In genomic region chr13:109609805-109610187, GRCm38 (mm10) we compare ENCODE assay signal across 9 mouse cellular contexts.
DNase-seq lines count a peak whose midpoint lies in the region; ATAC-seq and TF ChIP-seq lines count a peak whose summit lies in the region.
"Had no signal": no experiment of that assay in that cellular context is flagged by ENCODE, and none has a peak within 500 bp of the region (broad histone marks: within the 10 kb centered on the region; RNA-seq: fewer than 3 reads in every experiment).

No protein-coding gene starts in this region.

- peak; percentile 79 for TF ChIP-seq CTCF in gastrocnemius, adult 2 months (IDR thresholded peaks at IDR 0.05)

- no peaks in the 10 kb centered on the region for H3K9me3 ChIP-seq in liver, embryonic 11.5 days (ENCODE audit: control insufficient read depth, low read length)
- no peaks in the 10 kb centered on the region for H3K9me3 ChIP-seq in neural tube, embryonic 11.5 days (ENCODE audit: control insufficient read depth, low read length)
- H3K9me3 ChIP-seq: embryonic facial prominence, embryonic 13.5 days had no signal

- H3K36me3 ChIP-seq in liver, embryonic 11.5 days (ENCODE audit: control insufficient read depth, insufficient read depth, low read length), result no peaks in the 10 kb centered on the region
- no peaks in the 10 kb centered on the region for H3K36me3 ChIP-seq in neural tube, embryonic 11.5 days (ENCODE audit: control insufficient read depth, insufficient read depth, low read length)
- H3K36me3 ChIP-seq: embryonic facial prominence, embryonic 13.5 days had no signal

- H3K9ac ChIP-seq in liver, embryonic 11.5 days (ENCODE audit: low read depth, low read length), result no peak overlapping the region
- H3K9ac ChIP-seq in neural tube, embryonic 11.5 days (ENCODE audit: low read length), result no peak overlapping the region
- H3K9ac ChIP-seq: embryonic facial prominence, embryonic 13.5 days had no signal

- H3K4me3 ChIP-seq in gastrocnemius, adult 2 months, result no peak overlapping the region
- no peak overlapping the region for H3K4me3 ChIP-seq in liver, embryonic 11.5 days (ENCODE audit: low read depth, low read length)
- no peak overlapping the region for H3K4me3 ChIP-seq in neural tube, embryonic 11.5 days (ENCODE audit: low read depth, low read length)
- H3K4me3 ChIP-seq: embryonic facial prominence, embryonic 13.5 days had no signal

- no peaks in the 10 kb centered on the region for H3K4me1 ChIP-seq in liver, embryonic 11.5 days (replicated peaks; ENCODE audit: control insufficient read depth, insufficient read depth, low read length)
- H3K4me1 ChIP-seq in neural tube, embryonic 11.5 days (ENCODE audit: control insufficient read depth, insufficient read depth, low read length), result no peaks in the 10 kb centered on the region

- H3K4me2 ChIP-seq in liver, embryonic 11.5 days, result no peak overlapping the region
- H3K4me2 ChIP-seq in neural tube, embryonic 11.5 days (ENCODE audit: low read depth), result no peak overlapping the region
- H3K4me2 ChIP-seq: embryonic facial prominence, embryonic 13.5 days had no signal

- no peaks in the 10 kb centered on the region for H3K27me3 ChIP-seq in liver, embryonic 11.5 days (replicated peaks; ENCODE audit: control insufficient read depth, insufficient read depth, low read length)
- no peaks in the 10 kb centered on the region for H3K27me3 ChIP-seq in neural tube, embryonic 11.5 days (ENCODE audit: control insufficient read depth, insufficient read depth, low read length)
- H3K27me3 ChIP-seq: embryonic facial prominence, embryonic 13.5 days had no signal

- peak; percentile 80 for DNase-seq in 3T3-L1 (ENCODE audit: low read depth, low spot score)
- peak; percentile 82 for DNase-seq in R1 (ENCODE audit: low read depth, low spot score)
- peak; percentile 79 for DNase-seq in cerebellum, postnatal 14 days
- DNase-seq in gastrocnemius, adult 2 months, result peak; percentile 55
- peak; percentile 73 for DNase-seq in kidney, postnatal 10 days
- DNase-seq in liver, embryonic 11.5 days (ENCODE audit: low spot score), result no peak
- DNase-seq in neural tube, embryonic 11.5 days (ENCODE audit: low spot score), result peak; percentile 63
- peak; percentile 20 to 38 for DNase-seq in urinary bladder, postnatal 36 days (ENCODE audit: low spot score in 2 of 2)

- no peak overlapping the region for H3K27ac ChIP-seq in gastrocnemius, adult 2 months
- H3K27ac ChIP-seq in liver, embryonic 11.5 days (ENCODE audit: low read depth, low read length), result no peak overlapping the region
- H3K27ac ChIP-seq in neural tube, embryonic 11.5 days (ENCODE audit: low read depth, low read length), result no peak overlapping the region
- H3K27ac ChIP-seq: embryonic facial prominence, embryonic 13.5 days had no signal

- intact Hi-C loops in gastrocnemius, adult 2 months (cut with DNase I), result loop anchor here (1.0 to 10.0 kb wide), 3 partner anchors 52 to 380 kb away; no protein-coding TSS in a partner anchor

- peak; percentile 71 for ATAC-seq in liver, embryonic 11.5 days (replicated peaks; ENCODE audit: low FRiP score)
- 0 out of 2 replicates have a peak, but pooled peaks have one; percentile 48 for ATAC-seq in neural tube, embryonic 11.5 days (ENCODE audit: insufficient read depth, low FRiP score, low TSS enrichment)

- 6% methylated on average over 3 of the region's 3 CpGs for WGBS in liver, embryonic 11.5 days
- WGBS in neural tube, embryonic 11.5 days, result 27% methylated on average over 3 of the region's 3 CpGs
